Mouse (Mus musculus): Measurements from ENCODE around the gene 1700025C18Rik. TPM values are rescaled to one million over a fixed set of nuclear protein-coding genes. Genes with fewer than 3 reads are reported as not detected.
A peak's percentile ranks its signal among the peaks of the same experiment; 100 is the strongest.

The 1700025C18Rik gene
- polyA plus RNA-seq, 1 experiment from 2014 or later, result not detected

DNA sequence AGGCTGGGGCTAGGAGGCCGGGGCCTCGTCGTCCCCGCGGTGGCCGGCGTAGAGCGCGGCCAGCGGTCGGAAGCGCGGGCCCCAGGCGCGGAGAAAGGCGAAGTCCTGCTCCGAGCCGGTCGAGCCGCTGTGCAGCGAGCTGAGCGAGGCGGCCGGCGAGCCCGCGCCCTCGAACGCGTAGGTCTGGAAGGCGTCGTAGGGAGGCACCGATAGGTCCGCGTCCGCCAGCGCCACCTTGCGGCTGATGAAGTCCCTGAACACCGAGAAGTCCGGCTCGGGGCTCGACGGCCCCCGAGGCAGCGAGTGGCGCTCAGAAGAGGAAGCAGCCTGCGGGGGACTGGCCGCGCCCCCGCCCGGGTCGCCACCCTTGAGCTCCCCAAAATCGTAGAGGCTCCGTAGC, 21.6 kb upstream of the 1700025C18Rik start:
- no peak overlapping the region for H3K27ac ChIP-seq (ENCODE audit: low read length)
- H3K4me2 ChIP-seq (ENCODE audit: low read depth, low read length), result no peak overlapping the region
- ATAC-seq (ENCODE audit: low read depth), result peak; percentile 54
- H3K9ac ChIP-seq (ENCODE audit: low read depth, low read length), result no peak overlapping the region
- no peaks in the 10 kb centered on the region for H3K36me3 ChIP-seq (ENCODE audit: control insufficient read depth, insufficient read depth)
- no peak overlapping the region for H3K4me3 ChIP-seq (ENCODE audit: low read depth, low read length)
- no peaks in the 10 kb centered on the region for H3K9me3 ChIP-seq (replicated peaks; ENCODE audit: control insufficient read depth, low read length)
- no peaks in the 10 kb centered on the region for H3K4me1 ChIP-seq (ENCODE audit: control insufficient read depth, low read depth, low read length)
- under 1% methylated on average over 51 of the region's 54 CpGs for WGBS (ENCODE audit: insufficient replicate concordance)
- peaks cover 54% of the 10 kb centered on the region for H3K27me3 ChIP-seq (ENCODE audit: control insufficient read depth, insufficient read depth, low read depth, low read length)

DNA sequence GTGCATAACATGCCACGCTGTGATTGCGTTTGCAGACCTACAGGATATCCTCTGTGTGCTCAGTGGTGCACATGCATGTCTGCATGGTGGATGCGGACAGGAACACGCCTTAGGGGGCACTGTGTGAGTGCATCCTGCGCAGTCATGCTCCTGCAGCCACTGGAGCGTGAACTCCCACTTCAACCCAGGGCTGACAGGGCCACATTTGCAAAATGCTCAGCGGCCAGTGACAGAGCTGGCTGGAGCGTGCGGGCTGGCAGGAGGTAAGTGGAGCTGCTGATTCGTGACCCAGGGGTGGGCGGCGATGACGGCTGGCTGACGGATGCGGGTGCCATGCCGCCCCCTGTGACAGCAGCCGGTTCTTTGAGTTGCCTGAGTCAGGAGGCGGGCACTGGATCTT, 16.0 kb upstream of the 1700025C18Rik start:
- Histone ChIP-seq H3K4me3 (ENCODE audit: low read depth, low read length) (no peak overlapping the region), H3K36me3 (ENCODE audit: control insufficient read depth, insufficient read depth) (no peaks in the 10 kb centered on the region), H3K9ac (ENCODE audit: low read depth, low read length) (no peak overlapping the region), H3K4me2 (ENCODE audit: low read depth, low read length) (no peak overlapping the region), H3K27me3 (ENCODE audit: control insufficient read depth, insufficient read depth, low read depth, low read length) (peaks cover 34% of the 10 kb centered on the region), H3K9me3 (replicated peaks; ENCODE audit: control insufficient read depth, low read length) (no peaks in the 10 kb centered on the region), H3K27ac (ENCODE audit: low read length) (no peak overlapping the region), H3K4me1 (ENCODE audit: control insufficient read depth, low read depth, low read length) (no peaks in the 10 kb centered on the region)
- ATAC-seq (ENCODE audit: low read depth), result no peak
- WGBS (ENCODE audit: insufficient replicate concordance), result 27% methylated on average over 18 of the region's 18 CpGs

DNA sequence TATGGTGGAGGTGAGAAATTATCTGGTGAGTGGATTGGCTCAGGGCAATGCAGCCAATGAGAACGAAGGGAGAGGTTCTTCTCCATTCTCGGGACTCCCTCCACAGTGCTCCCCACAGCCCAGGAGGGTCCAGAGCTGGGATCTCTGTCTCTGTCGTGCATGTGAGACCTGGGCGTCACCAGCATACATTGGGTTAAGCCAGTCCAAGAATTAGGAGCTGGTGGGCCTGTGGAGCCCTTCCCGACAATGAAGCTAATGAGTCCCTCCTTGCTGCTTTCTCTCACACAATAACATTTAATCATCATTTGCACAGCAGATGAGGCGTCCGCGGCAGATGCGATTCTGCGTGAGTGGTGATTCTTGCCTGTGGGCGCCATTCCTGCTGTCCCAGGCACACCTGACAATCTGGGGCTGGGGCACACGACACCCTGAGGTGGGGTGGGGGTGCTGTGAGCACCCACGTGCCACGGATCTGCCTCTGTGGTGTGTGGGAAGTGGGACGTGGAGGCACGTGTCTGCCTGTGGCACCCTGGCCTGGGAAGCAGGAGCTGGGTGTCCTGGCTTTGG, 15.0 kb upstream of the 1700025C18Rik start:
- 56% methylated on average over 16 of the region's 16 CpGs for WGBS (ENCODE audit: insufficient replicate concordance)
- no peaks in the 10 kb centered on the region for H3K4me1 ChIP-seq (ENCODE audit: control insufficient read depth, low read depth, low read length)
- H3K27me3 ChIP-seq (ENCODE audit: control insufficient read depth, insufficient read depth, low read depth, low read length), result peaks cover 24% of the 10 kb centered on the region
- H3K4me2 ChIP-seq (ENCODE audit: low read depth, low read length), result no peak overlapping the region
- H3K27ac ChIP-seq (ENCODE audit: low read length), result no peak overlapping the region
- no peak overlapping the region for H3K4me3 ChIP-seq (ENCODE audit: low read depth, low read length)
- H3K9me3 ChIP-seq (replicated peaks; ENCODE audit: control insufficient read depth, low read length), result no peaks in the 10 kb centered on the region
- no peak for ATAC-seq (ENCODE audit: low read depth)
- no peaks in the 10 kb centered on the region for H3K36me3 ChIP-seq (ENCODE audit: control insufficient read depth, insufficient read depth)
- no peak overlapping the region for H3K9ac ChIP-seq (ENCODE audit: low read depth, low read length)

DNA sequence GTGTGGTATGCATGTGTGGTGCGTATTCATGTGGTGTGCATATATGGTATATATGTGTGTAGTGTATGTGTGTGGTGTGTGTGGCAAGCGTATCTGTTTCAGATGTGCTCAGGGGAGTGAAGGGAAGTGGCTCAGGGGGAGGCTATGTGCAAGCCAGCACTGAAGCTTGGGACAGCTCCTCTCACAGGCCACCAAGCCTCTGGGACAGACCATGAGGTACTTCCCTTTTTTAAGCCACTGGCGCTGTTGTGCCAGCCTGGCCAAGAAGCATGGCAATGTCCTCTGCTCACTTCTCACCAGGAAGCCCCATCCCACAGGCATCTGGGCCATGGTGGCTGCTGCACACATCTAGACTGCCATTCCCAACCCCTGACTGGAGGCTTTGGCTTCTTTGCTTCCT, 12.4 kb upstream of the 1700025C18Rik start:
- Histone ChIP-seq H3K4me1 (ENCODE audit: control insufficient read depth, low read depth, low read length) (no peaks in the 10 kb centered on the region), H3K36me3 (ENCODE audit: control insufficient read depth, insufficient read depth) (no peaks in the 10 kb centered on the region), H3K9me3 (replicated peaks; ENCODE audit: control insufficient read depth, low read length) (no peaks in the 10 kb centered on the region), H3K4me2 (ENCODE audit: low read depth, low read length) (no peak overlapping the region), H3K9ac (ENCODE audit: low read depth, low read length) (no peak overlapping the region), H3K4me3 (ENCODE audit: low read depth, low read length) (no peak overlapping the region), H3K27me3 (ENCODE audit: control insufficient read depth, insufficient read depth, low read depth, low read length) (peaks cover 6% of the 10 kb centered on the region), H3K27ac (ENCODE audit: low read length) (no peak overlapping the region)
- ATAC-seq (ENCODE audit: low read depth), result no peak
- WGBS (ENCODE audit: insufficient replicate concordance), result 34% methylated on average over 3 of the region's 3 CpGs

DNA sequence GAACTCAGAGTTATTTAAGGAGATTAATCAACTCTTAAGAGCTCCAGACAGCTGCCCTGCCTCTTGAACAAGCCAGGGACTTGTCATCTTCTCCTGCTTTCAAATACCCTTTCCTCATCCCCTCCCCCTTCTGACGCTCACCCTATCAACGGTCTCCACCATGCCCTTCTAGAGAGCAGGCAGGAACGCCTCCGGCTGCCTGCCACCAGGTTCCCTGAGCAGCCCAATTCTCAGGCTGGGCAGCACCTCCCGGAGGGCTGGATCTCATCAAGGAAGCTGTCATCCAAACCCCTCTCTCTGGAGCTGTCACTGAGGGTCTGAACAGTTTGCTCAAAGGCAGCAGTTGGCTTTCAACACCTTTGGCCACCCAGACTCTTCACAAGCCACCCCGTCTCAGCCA, 10.2 kb upstream of the 1700025C18Rik start:
- Histone ChIP-seq H3K4me2 (ENCODE audit: low read depth, low read length) (no peak overlapping the region), H3K4me3 (ENCODE audit: low read depth, low read length) (no peak overlapping the region), H3K27me3 (ENCODE audit: control insufficient read depth, insufficient read depth, low read depth, low read length) (peaks cover 3% of the 10 kb centered on the region; the same call in 1 of the 2 replicates), H3K9me3 (replicated peaks; ENCODE audit: control insufficient read depth, low read length) (no peaks in the 10 kb centered on the region), H3K4me1 (ENCODE audit: control insufficient read depth, low read depth, low read length) (no peaks in the 10 kb centered on the region), H3K27ac (ENCODE audit: low read length) (no peak overlapping the region), H3K36me3 (ENCODE audit: control insufficient read depth, insufficient read depth) (no peaks in the 10 kb centered on the region), H3K9ac (ENCODE audit: low read depth, low read length) (no peak overlapping the region)
- ATAC-seq (ENCODE audit: low read depth), result no peak
- WGBS (ENCODE audit: insufficient replicate concordance), result 9% methylated on average over 6 of the region's 6 CpGs

DNA sequence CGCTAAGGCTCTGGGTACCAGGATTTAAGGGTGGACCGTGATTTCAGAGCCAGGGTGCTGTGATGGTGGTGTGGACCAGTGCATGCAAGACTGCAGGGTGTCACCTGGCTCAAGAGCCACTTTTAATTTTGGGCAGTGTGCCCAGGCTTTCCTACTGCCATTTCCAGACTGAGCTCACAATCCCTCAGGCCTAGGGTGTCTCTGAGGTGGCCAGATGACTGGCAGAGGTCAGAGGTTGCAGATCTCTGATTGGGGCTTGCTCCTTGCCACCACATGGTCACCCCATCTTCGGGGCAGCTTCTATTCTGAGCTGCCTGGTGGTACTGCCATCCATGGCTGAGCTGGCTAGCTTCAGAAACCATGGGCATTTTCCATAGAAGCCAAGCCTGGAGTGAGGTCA, 8.3 kb upstream of the 1700025C18Rik start:
- H3K4me3 ChIP-seq (ENCODE audit: low read depth, low read length), result no peak overlapping the region
- no peaks in the 10 kb centered on the region for H3K4me1 ChIP-seq (ENCODE audit: control insufficient read depth, low read depth, low read length)
- 64% methylated on average over 3 of the region's 3 CpGs for WGBS (ENCODE audit: insufficient replicate concordance)
- no peaks in the 10 kb centered on the region for H3K36me3 ChIP-seq (ENCODE audit: control insufficient read depth, insufficient read depth)
- no peaks in the 10 kb centered on the region for H3K9me3 ChIP-seq (replicated peaks; ENCODE audit: control insufficient read depth, low read length)
- peaks cover 3% of the 10 kb centered on the region; the same call in 1 of the 2 replicates for H3K27me3 ChIP-seq (ENCODE audit: control insufficient read depth, insufficient read depth, low read depth, low read length)
- no peak overlapping the region for H3K27ac ChIP-seq (ENCODE audit: low read length)
- no peak overlapping the region for H3K9ac ChIP-seq (ENCODE audit: low read depth, low read length)
- H3K4me2 ChIP-seq (ENCODE audit: low read depth, low read length), result no peak overlapping the region
- no peak for ATAC-seq (ENCODE audit: low read depth)

DNA sequence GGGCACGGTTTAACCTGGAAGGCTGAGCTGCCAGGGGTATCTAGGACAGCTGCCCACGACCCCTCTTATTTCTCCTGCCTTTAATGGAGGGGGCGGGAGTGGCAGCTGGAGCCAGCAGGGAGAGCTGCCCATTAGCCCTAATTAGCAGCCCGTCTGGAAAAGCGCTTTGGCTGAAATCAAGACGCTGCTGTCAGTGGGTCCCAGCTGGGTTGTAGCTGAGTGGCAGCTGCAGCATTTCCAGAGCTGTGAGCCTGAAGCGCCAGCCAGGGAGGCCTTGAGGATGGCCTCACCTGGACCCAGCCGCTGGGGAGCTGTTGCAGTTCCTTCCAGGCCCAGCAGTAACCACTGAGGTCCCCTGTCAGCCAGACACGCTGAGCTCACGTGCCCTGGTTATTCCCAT, 5.8 kb upstream of the 1700025C18Rik start:
- H3K9me3 ChIP-seq (replicated peaks; ENCODE audit: control insufficient read depth, low read length), result no peaks in the 10 kb centered on the region
- no peaks in the 10 kb centered on the region for H3K36me3 ChIP-seq (ENCODE audit: control insufficient read depth, insufficient read depth)
- WGBS (ENCODE audit: insufficient replicate concordance), result 20% methylated on average over 10 of the region's 10 CpGs
- ATAC-seq (ENCODE audit: low read depth), result no peak
- H3K9ac ChIP-seq (ENCODE audit: low read depth, low read length), result no peak overlapping the region
- no peak overlapping the region for H3K4me2 ChIP-seq (ENCODE audit: low read depth, low read length)
- H3K4me3 ChIP-seq (ENCODE audit: low read depth, low read length), result no peak overlapping the region
- no peaks in the 10 kb centered on the region for H3K4me1 ChIP-seq (ENCODE audit: control insufficient read depth, low read depth, low read length)
- no peak overlapping the region for H3K27ac ChIP-seq (ENCODE audit: low read length)
- peaks cover 3% of the 10 kb centered on the region; the same call in 1 of the 2 replicates for H3K27me3 ChIP-seq (ENCODE audit: control insufficient read depth, insufficient read depth, low read depth, low read length)

DNA sequence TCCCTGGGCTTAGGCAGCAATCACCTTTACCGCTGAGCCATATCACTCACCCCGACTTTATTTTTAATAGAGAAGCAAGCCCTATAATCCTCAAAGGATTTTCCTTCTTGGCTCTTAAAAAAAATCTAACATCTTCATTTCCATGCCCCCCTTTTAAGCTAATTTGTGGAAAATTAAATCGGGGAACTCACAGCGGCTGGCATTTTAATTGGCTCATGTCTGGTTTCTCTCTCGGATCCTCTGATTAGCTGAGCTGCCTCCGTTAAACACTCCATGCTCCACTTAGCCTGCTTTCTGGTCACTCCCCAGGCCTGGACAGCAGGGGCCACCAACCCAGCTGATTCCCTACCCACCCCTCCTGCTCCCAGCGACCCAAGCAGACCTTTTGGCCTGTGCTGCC, 1.8 kb upstream of the 1700025C18Rik start:
- ATAC-seq (ENCODE audit: low read depth), result no peak
- no peak overlapping the region for H3K9ac ChIP-seq (ENCODE audit: low read depth, low read length)
- no peaks in the 10 kb centered on the region for H3K36me3 ChIP-seq (ENCODE audit: control insufficient read depth, insufficient read depth)
- peaks cover 3% of the 10 kb centered on the region; the same call in 1 of the 2 replicates for H3K27me3 ChIP-seq (ENCODE audit: control insufficient read depth, insufficient read depth, low read depth, low read length)
- 64% methylated on average over 7 of the region's 7 CpGs for WGBS (ENCODE audit: insufficient replicate concordance)
- H3K4me1 ChIP-seq (ENCODE audit: control insufficient read depth, low read depth, low read length), result no peaks in the 10 kb centered on the region
- H3K9me3 ChIP-seq (replicated peaks; ENCODE audit: control insufficient read depth, low read length), result no peaks in the 10 kb centered on the region
- no peak overlapping the region for H3K4me3 ChIP-seq (ENCODE audit: low read depth, low read length)
- H3K4me2 ChIP-seq (ENCODE audit: low read depth, low read length), result no peak overlapping the region
- H3K27ac ChIP-seq (ENCODE audit: low read length), result no peak overlapping the region

DNA sequence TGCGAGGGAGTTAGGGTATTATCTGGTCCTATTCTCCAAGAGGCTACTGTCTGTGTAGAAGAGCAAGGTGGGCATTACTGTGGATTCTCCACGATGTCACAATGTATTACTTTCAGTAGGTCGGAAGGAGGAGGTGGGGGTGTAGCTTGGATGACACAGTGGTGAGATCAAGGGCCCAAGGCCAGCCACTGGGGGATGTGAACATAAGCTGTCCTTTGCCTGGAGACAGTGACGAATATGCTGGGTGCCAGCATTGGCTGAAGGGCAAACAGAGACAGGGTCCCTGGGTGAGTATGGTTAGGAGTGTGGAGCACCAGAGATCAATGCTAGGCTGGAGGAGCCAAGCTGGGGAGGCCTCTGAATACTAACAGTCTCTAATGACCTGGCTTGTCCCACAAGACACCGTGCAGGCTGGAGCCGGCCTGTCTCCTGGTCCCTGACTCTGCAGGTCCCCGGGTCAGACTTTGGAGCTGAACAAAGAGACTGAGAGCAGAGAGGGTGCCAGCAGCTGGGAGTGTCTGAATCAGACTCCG, 949 bp upstream of the 1700025C18Rik start:
- H3K9me3 ChIP-seq (replicated peaks; ENCODE audit: control insufficient read depth, low read length), result no peaks in the 10 kb centered on the region
- H3K4me2 ChIP-seq (ENCODE audit: low read depth, low read length), result no peak overlapping the region
- 56% methylated on average over 8 of the region's 8 CpGs for WGBS (ENCODE audit: insufficient replicate concordance)
- H3K27ac ChIP-seq (ENCODE audit: low read length), result no peak overlapping the region
- no peak overlapping the region for H3K4me3 ChIP-seq (ENCODE audit: low read depth, low read length)
- no peaks in the 10 kb centered on the region for H3K4me1 ChIP-seq (ENCODE audit: control insufficient read depth, low read depth, low read length)
- ATAC-seq (ENCODE audit: low read depth), result no peak
- H3K9ac ChIP-seq (ENCODE audit: low read depth, low read length), result no peak overlapping the region
- peaks cover 2% of the 10 kb centered on the region; the same call in 1 of the 2 replicates for H3K27me3 ChIP-seq (ENCODE audit: control insufficient read depth, insufficient read depth, low read depth, low read length)
- no peaks in the 10 kb centered on the region for H3K36me3 ChIP-seq (ENCODE audit: control insufficient read depth, insufficient read depth)
